Mouse (Mus musculus) gastrocnemius, adult 18-20 months (tissue): ENCODE results near the gene Smtnl2. TPM values are rescaled to one million over a fixed set of nuclear protein-coding genes. Genes with fewer than 3 reads are reported as not detected.
A peak's percentile ranks its signal among the peaks of the same experiment; 100 is the strongest.
"Not testable (repeated sequence)": the region's sequence is repeated elsewhere in the genome, so short reads cannot be mapped to it uniquely, and the experiment has no call there.

Experiments used
- DNase-seq: peaks from one replicate; pipeline ENCODE4 v3.0.0; 2021; ENCODE audit warnings: low spot score
- microRNA-seq: library from miRNA; unstranded; fragments of <30 nt; microRNA quantifications from one replicate; pipeline ENCODE4 v1.2.0, GENCODE M21; 2021
- total RNA-seq, 2 experiments: library from RNA; stranded (reverse); gene quantifications; 2 replicates each; pipeline ENCODE4 v1.2.3; 2021

The Smtnl2 gene
- total RNA-seq, 2 experiments from 2014 or later: 311 to 327 TPM

DNA sequence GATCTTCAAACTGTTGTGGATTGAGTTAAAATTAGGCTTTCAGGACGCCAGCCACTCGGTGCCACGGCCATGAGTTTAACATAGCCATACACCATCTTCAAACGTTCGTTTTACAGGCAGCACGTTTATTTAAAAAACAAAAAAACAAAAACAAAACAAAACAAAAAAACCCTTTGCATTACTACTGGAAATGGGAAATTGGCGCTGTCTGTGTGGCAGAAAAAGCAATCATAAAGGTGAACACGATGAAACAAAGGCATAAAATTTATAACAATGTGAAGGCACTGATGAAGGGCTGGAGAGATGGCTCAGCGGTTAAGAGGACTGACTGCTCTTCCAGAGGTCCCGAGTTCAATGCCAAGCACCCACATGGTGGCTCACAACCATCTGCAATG is 49.2 kb downstream of the Smtnl2 start, which contains the start of gene Tekt1:
Tekt1 (minus strand) TSS at position 96 of the 395 bp plus-strand sequence.
- no peak for DNase-seq

GRCm38 (mm10) chr11:72361385-72362346 is 49.8 kb downstream of the Smtnl2 start:
- peak; percentile 39 for DNase-seq

GRCm38 (mm10) chr11:72354971-72355728 is 56.4 kb downstream of the Smtnl2 start:
- peak; percentile 84 for DNase-seq

DNA sequence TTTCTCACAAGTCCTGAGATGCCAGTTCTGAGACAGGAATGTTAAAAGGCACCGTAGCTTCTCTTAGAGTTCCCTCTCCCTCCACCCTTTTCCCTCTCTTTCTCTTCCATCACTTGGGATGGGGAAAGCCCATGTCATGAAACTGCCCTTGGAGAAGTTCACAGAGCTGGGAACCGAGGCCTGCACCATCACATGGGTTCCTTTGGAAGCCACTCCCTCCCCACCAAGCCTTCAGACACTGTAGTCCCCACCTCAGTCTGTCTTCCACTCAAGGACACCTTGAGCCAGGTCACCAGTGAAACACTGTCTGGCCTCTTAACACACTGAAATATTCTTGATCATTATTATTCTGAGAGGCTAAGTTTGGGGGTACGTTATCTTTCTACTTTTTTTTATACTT is 58.3 kb downstream of the Smtnl2 start:
- no peak for DNase-seq

DNA sequence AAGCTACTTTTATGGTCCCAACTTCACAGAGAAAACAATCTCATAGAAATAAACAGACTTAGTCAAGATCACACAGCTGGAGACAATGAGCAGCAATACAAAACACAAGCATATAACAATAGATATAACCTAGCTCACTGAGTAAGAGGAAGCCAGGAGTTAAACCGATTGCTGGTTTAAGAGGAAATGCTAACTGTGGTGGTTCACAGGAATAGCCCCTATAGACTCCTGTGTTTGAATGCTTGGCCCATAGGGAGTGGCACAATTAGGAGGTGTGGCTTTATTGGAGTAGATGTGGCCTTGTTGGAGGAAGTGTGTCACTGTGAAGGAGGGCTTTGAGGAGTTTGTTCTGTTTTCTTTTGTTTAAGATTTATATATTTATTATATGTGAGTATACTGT is 59.2 kb downstream of the Smtnl2 start:
- no peak for DNase-seq

- DNase-seq: no peak
These were observed 61.9 kb downstream of the Smtnl2 start for GRCm38 (mm10) chr11:72349652-72350051.

DNA sequence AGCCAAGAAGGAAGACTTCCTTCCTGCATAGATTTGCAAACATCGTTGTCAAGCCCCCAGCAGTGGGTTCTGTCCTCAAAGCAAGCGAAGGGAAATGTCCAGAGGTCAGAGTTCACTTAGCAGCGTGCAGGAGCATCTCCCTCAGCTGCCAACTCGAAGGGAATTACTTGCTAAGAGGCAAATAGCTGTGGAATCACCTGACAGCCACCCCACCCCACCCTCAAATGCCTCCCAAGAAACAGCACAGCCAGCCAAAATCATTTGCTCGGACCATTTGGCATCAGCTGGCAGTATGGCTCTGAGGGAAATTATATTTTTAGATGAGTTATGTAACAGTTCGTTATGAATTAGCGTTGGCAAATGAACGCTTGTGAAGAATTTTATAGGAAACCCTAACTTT is 62.5 kb downstream of the Smtnl2 start:
- DNase-seq: peak; percentile 52

DNA sequence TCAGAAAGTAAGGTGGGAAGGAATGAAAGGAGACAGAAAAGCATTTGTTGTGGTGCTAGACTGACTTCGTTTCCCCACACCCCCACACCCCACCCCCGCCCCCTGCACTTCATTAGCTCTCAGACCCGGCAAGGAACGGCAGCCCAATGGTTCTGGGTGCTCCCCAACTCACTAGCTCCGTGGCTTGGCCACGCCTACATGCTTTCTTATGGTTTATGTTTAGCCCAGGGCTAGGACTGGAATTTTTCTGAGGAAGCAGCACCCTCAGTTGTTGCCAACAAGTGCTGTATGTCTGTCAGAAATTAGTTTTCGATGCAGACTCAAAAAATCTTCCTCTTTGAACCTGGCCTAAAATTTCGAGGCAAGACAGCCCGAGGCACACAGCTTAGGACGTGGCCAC is 63.0 kb downstream of the Smtnl2 start:
- no peak for DNase-seq

DNA sequence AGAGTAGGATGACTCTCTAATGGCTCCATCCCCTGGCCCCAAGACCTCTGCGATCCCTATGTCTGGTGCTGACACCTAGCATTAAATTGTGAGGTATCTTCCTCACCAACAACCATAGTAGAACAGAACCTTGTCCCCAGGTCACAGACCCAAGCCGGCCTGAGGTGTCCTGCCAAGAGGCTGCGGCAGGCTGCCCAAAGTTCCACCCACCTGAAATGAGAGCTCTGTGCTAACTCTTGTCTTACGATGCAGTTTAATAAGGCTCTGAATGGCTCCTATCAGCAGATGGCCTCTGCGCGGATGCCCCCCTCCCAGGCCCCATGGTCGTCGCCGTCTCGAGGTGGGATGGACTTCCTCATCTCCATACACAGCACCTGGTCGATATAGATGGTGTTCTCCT is 67.0 kb downstream of the Smtnl2 start:
- peak; percentile 43 for DNase-seq

- peak; percentile 72 for DNase-seq
These were observed 67.6 kb downstream of the Smtnl2 start for GRCm38 (mm10) chr11:72343904-72344303.

- not testable (repeated sequence) for DNase-seq
These were observed 68.3 kb downstream of the Smtnl2 start for GRCm38 (mm10) chr11:72343238-72343625.

- DNase-seq: peak; percentile 78
These were observed 68.8 kb downstream of the Smtnl2 start for GRCm38 (mm10) chr11:72342549-72343237.

DNA sequence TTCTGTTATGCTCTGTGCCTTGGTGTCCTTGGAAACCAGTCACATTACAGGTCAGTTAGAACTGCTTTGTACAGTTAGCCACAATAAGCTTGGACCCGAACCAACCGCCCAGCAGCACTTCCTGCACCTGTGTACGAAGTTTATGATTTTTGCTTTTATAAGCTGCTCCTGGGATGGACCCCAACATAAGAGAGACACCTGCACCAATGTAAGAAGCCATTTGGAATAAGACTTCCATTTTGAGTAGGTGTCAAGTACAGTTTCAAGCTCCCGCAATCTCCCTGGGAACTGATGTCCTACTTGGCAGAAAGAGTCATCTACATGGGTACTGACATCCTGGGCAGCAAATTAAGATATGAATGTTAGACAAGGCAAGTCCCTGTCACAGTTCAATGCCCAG is 71.8 kb downstream of the Smtnl2 start:
- DNase-seq: no peak

Small RNA genes lying within 50 kb of the gene (microRNA-seq; reads per million reads assigned to microRNA genes)
- not detected for gene Mir6338

Other genes starting within 250 kb of the Smtnl2 start
- gene Gm43951, start 204.9 kb downstream of the Smtnl2 start, total RNA-seq: under 1 TPM; 0.09 to 0.17 TPM
- gene 4933427D14Rik, start 204.3 kb downstream of the Smtnl2 start, total RNA-seq: 1 to 10 TPM in 1 of 2 experiments, under 1 TPM in 1; 0.83 to 1.0 TPM
- 10 to 100 TPM; 31.7 to 34.4 TPM for gene Txndc17, start 204.2 kb downstream of the Smtnl2 start, total RNA-seq
- gene Med31, start 196.1 kb downstream of the Smtnl2 start, total RNA-seq: 1 to 10 TPM; 6.9 to 7.1 TPM
- gene Slc13a5, start 144.5 kb downstream of the Smtnl2 start, total RNA-seq: not detected
- 1 to 10 TPM; 2.3 to 2.8 TPM for gene Xaf1, start 110.1 kb downstream of the Smtnl2 start, total RNA-seq
- not detected for gene Fbxo39, start 97.3 kb downstream of the Smtnl2 start, total RNA-seq
- gene Tekt1, start 49.3 kb downstream of the Smtnl2 start, total RNA-seq: 1 to 10 TPM; 1.6 to 3.4 TPM
- gene Ggt6, start 23.8 kb upstream of the Smtnl2 start, total RNA-seq: 1 to 10 TPM; 2.1 to 2.3 TPM
- 10 to 100 TPM; 54.7 to 63.3 TPM for gene Mybbp1a, start 29.6 kb upstream of the Smtnl2 start, total RNA-seq
- 10 to 100 TPM; 26.5 to 42.7 TPM for gene Spns2, start 78.2 kb upstream of the Smtnl2 start, total RNA-seq
- gene Spns3, start 138.8 kb upstream of the Smtnl2 start, total RNA-seq: under 1 TPM; 0.19 to 0.39 TPM
- 10 to 100 TPM; 81.3 to 82.5 TPM for gene Ube2g1, start 195.6 kb upstream of the Smtnl2 start, total RNA-seq